Mouse (Mus musculus): ENCODE data around the gene Bst1. TPM values are rescaled to one million over a fixed set of nuclear protein-coding genes. Genes with fewer than 3 reads are reported as not detected.

Bst1 gene
- total and polyA plus RNA-seq, 3 experiments = not detected

- Histone ChIP-seq H3K4me3 (ENCODE audit: control insufficient read depth in 1 of 2, insufficient read depth in 1 of 2, low read depth in 2 of 2, low read length in 2 of 2) (no peak overlapping the region), H3K36me3 (ENCODE audit: control insufficient read depth in 1 of 2, insufficient read depth in 2 of 2, low read length in 2 of 2) (peaks cover 0 to 9% of the 10 kb centered on the region in 2 experiments; a peak in 2 of 4 replicates), H3K9ac (ENCODE audit: control insufficient read depth, low read depth, low read length, poor library complexity, severe bottlenecking) (no peak overlapping the region), H3K79me2 (ENCODE audit: control insufficient read depth, insufficient read depth, low read length, poor library complexity) (no peaks in the 10 kb centered on the region), H3K4me1 (ENCODE audit: control insufficient read depth in 1 of 2, insufficient read depth in 2 of 2, low read length in 2 of 2) (peaks cover 3 to 7% of the 10 kb centered on the region in 2 experiments), H3K9me3 (replicated peaks; ENCODE audit: insufficient read depth, low read length) (no peaks in the 10 kb centered on the region), H3K27ac (ENCODE audit: control insufficient read depth, low read depth, low read length) (no peak overlapping the region), H3K27me3 (ENCODE audit: control insufficient read depth in 1 of 2, insufficient read depth in 2 of 2, low read length in 2 of 2) (no peaks in the 10 kb centered on the region)
- DNase-seq (ENCODE audit: low read depth, low spot score) = no peak
- TF ChIP-seq KAT2A (conservative IDR thresholded peaks at IDR 0.05; ENCODE audit: low read depth, low read length) (no peak), SIN3A (IDR thresholded peaks at IDR 0.05; ENCODE audit: low read length) (no peak), ZMIZ1 (IDR thresholded peaks at IDR 0.05; ENCODE audit: low read depth, low read length) (no peak), POLR2AphosphoS5 (IDR thresholded peaks at IDR 0.05; ENCODE audit: borderline replicate concordance, low read depth, low read length) (no peak), ELF1 (IDR thresholded peaks at IDR 0.05; ENCODE audit: low read depth, low read length) (no peak), ZC3H11A (IDR thresholded peaks at IDR 0.05; ENCODE audit: low read depth, low read length) (no peak), MEF2A (IDR thresholded peaks at IDR 0.05; ENCODE audit: extremely low read depth, insufficient replicate concordance, low read depth, low read length, poor library complexity, severe bottlenecking) (no peak), MAZ (IDR thresholded peaks at IDR 0.05; ENCODE audit: low read depth, low read length) (no peak), MAFK (IDR thresholded peaks at IDR 0.05; ENCODE audit: borderline replicate concordance, low read depth, low read length) (no peak), ETS1 (IDR thresholded peaks at IDR 0.05; ENCODE audit: low read depth, low read length) (no peak), MYC (IDR thresholded peaks at IDR 0.05; ENCODE audit: low read depth, low read length) (no peak), USF2 (IDR thresholded peaks at IDR 0.05; ENCODE audit: borderline replicate concordance in 1 of 2, insufficient read depth in 1 of 2, low read depth in 1 of 2, low read length in 2 of 2) (no peak), POLR2AphosphoS2 (IDR thresholded peaks at IDR 0.05; ENCODE audit: low read length) (no peak), EP300 (IDR thresholded peaks at IDR 0.05; ENCODE audit: low read depth in 1 of 2, low read length in 2 of 2) (no peak), MXI1 (IDR thresholded peaks at IDR 0.05; ENCODE audit: low read depth, low read length) (no peak), RCOR1 (IDR thresholded peaks at IDR 0.05; ENCODE audit: low read depth, low read length) (no peak), NELFE (IDR thresholded peaks at IDR 0.05; ENCODE audit: low read depth, low read length) (no peak), JUND (IDR thresholded peaks at IDR 0.05; ENCODE audit: low read depth, low read length) (no peak)
These were observed 34.6 kb downstream of the Bst1 start for GRCm38 (mm10) chr5:43853096-43853867.
